Mouse (Mus musculus) MEL (cell line): ENCODE results near the gene Slc17a7. TPM values are rescaled to one million over a fixed set of nuclear protein-coding genes. Genes with fewer than 3 reads are reported as not detected.

ENCODE experiments used
- DNase-seq: peaks from one replicate; pipeline ENCODE4 v3.0.0; 2011; ENCODE audit warnings: low read depth, low spot score
- H3K27ac ChIP-seq: 2 replicates; pipeline ENCODE4 v1.5.1; 2012; ENCODE audit warnings: low read depth, mild to moderate bottlenecking, control low read depth, low read length, moderate library complexity; ENCODE audit not compliant: control insufficient read depth
- H3K27me3 ChIP-seq, 2 experiments: fragments of 150-350 bp in 1 of 2; sonication (generic) in 1 of 2; 2 replicates each; pipeline ENCODE4 v1.6.1; 2012; ENCODE audit warnings: low read length in 2 of 2, mild to moderate bottlenecking in 2 of 2, improper control_type of control experiment in 1 of 2, moderate library complexity in 1 of 2; ENCODE audit not compliant: insufficient read depth in 2 of 2, control insufficient read depth in 1 of 2
- H3K36me3 ChIP-seq, 2 experiments: 2 replicates each; pipeline ENCODE4 v1.6.1; 2012 to 2014; ENCODE audit warnings: low read length in 2 of 2, improper control_type of control experiment in 1 of 2, inconsistent platforms in 1 of 2, mild to moderate bottlenecking in 1 of 2; ENCODE audit not compliant: insufficient read depth in 2 of 2, control insufficient read depth in 1 of 2
- H3K4me1 ChIP-seq, 2 experiments: fragments of 150-350 bp in 1 of 2; sonication (generic) in 1 of 2; 2 replicates each; pipeline ENCODE4 v1.6.1; 2012; ENCODE audit warnings: low read length in 2 of 2, improper control_type of control experiment in 1 of 2, mild to moderate bottlenecking in 1 of 2; ENCODE audit not compliant: insufficient read depth in 2 of 2, control insufficient read depth in 1 of 2
- H3K4me3 ChIP-seq, 2 experiments: fragments of 150-350 bp in 1 of 2; sonication (generic) in 1 of 2; 2 replicates each; pipeline ENCODE4 v1.5.1; 2012; ENCODE audit warnings: low read depth in 2 of 2, low read length in 2 of 2, mild to moderate bottlenecking in 2 of 2, moderate library complexity in 2 of 2, control low read depth in 1 of 2, improper control_type of control experiment in 1 of 2; ENCODE audit not compliant: control insufficient read depth in 1 of 2, insufficient read depth in 1 of 2
- H3K79me2 ChIP-seq: 2 replicates; pipeline ENCODE4 v1.6.1; 2012; ENCODE audit warnings: mild to moderate bottlenecking, low read length, moderate library complexity; ENCODE audit not compliant: control insufficient read depth, poor library complexity, insufficient read depth
- H3K9ac ChIP-seq: 2 replicates; pipeline ENCODE4 v1.6.1; 2012; ENCODE audit warnings: low read depth, mild to moderate bottlenecking, control low read depth, low read length, moderate library complexity; ENCODE audit not compliant: control insufficient read depth, poor library complexity, severe bottlenecking
- H3K9me3 ChIP-seq: fragments of 150-350 bp; sonication (generic); replicated peaks from 2 replicates; pipeline ENCODE4 v1.6.1; 2012; ENCODE audit warnings: mild to moderate bottlenecking, low read length, improper control_type of control experiment, moderate library complexity; ENCODE audit not compliant: insufficient read depth
- CHD2 ChIP-seq: IDR thresholded peaks from 2 replicates; pipeline ENCODE4 v1.6.1; 2011; ENCODE audit warnings: low read length, improper control_type of control experiment
- ELF1 ChIP-seq: IDR thresholded peaks from 2 replicates; pipeline ENCODE4 v1.6.1; 2014; ENCODE audit warnings: low read depth, mild to moderate bottlenecking, inconsistent platforms, low read length, improper control_type of control experiment, moderate library complexity
- EP300 ChIP-seq, 2 experiments: IDR thresholded peaks; 2 replicates each; pipeline ENCODE4 v1.6.1; 2011; ENCODE audit warnings: improper control_type of control experiment in 2 of 2, low read length in 2 of 2, low read depth in 1 of 2, mild to moderate bottlenecking in 1 of 2
- ETS1 ChIP-seq: IDR thresholded peaks from 2 replicates; pipeline ENCODE4 v1.6.1; 2012; ENCODE audit warnings: low read depth, mild to moderate bottlenecking, inconsistent platforms, low read length, improper control_type of control experiment, moderate library complexity
- GATA1 ChIP-seq: IDR thresholded peaks from 2 replicates; pipeline ENCODE4 v1.6.1; 2011; ENCODE audit warnings: low read depth, low read length, improper control_type of control experiment
- JUND ChIP-seq: IDR thresholded peaks from 2 replicates; pipeline ENCODE4 v1.6.1; 2011; ENCODE audit warnings: low read depth, mild to moderate bottlenecking, improper control_type of control experiment, low read length
- KAT2A ChIP-seq: conservative IDR thresholded peaks from 2 replicates; pipeline ENCODE4 v1.6.1; 2012; ENCODE audit warnings: low read depth, low read length, improper control_type of control experiment, inconsistent platforms
- MAX ChIP-seq: IDR thresholded peaks from 2 replicates; pipeline ENCODE4 v1.6.1; 2011; ENCODE audit warnings: low read length, improper control_type of control experiment
- MAZ ChIP-seq: IDR thresholded peaks from 2 replicates; pipeline ENCODE4 v1.6.1; 2012; ENCODE audit warnings: low read depth, mild to moderate bottlenecking, inconsistent platforms, low read length, improper control_type of control experiment
- MEF2A ChIP-seq: IDR thresholded peaks from 2 replicates; pipeline ENCODE4 v1.6.1; 2014; ENCODE audit warnings: low read depth, mild to moderate bottlenecking, inconsistent platforms, low read length, improper control_type of control experiment; ENCODE audit not compliant: poor library complexity, insufficient replicate concordance, severe bottlenecking; ENCODE audit errors: extremely low read depth
- MXI1 ChIP-seq: IDR thresholded peaks from 2 replicates; pipeline ENCODE4 v1.6.1; 2011; ENCODE audit warnings: mild to moderate bottlenecking, low read depth, low read length, improper control_type of control experiment
- MYB ChIP-seq: IDR thresholded peaks from 2 replicates; pipeline ENCODE4 v1.6.1; 2011; ENCODE audit warnings: mild to moderate bottlenecking, low read depth, low read length, improper control_type of control experiment
- NRF1 ChIP-seq: IDR thresholded peaks from 2 replicates; pipeline ENCODE4 v1.6.1; 2014; ENCODE audit warnings: low read depth, mild to moderate bottlenecking, inconsistent platforms, low read length, improper control_type of control experiment, moderate library complexity; ENCODE audit not compliant: poor library complexity, insufficient read depth, severe bottlenecking
- RAD21 ChIP-seq: IDR thresholded peaks from 2 replicates; pipeline ENCODE4 v1.6.1; 2011; ENCODE audit warnings: mild to moderate bottlenecking, low read depth, low read length, improper control_type of control experiment
- SIN3A ChIP-seq: IDR thresholded peaks from 2 replicates; pipeline ENCODE4 v1.6.1; 2012; ENCODE audit warnings: low read length, improper control_type of control experiment, inconsistent platforms
- SMC3 ChIP-seq: IDR thresholded peaks from 2 replicates; pipeline ENCODE4 v1.6.1; 2011; ENCODE audit warnings: low read depth, low read length, improper control_type of control experiment
- TCF12 ChIP-seq: IDR thresholded peaks from 2 replicates; pipeline ENCODE4 v1.6.1; 2014; ENCODE audit warnings: low read depth, mild to moderate bottlenecking, inconsistent platforms, low read length, improper control_type of control experiment, moderate library complexity
- UBTF ChIP-seq: IDR thresholded peaks from 2 replicates; pipeline ENCODE4 v1.6.1; 2012; ENCODE audit warnings: low read depth, mild to moderate bottlenecking, inconsistent platforms, low read length, improper control_type of control experiment, moderate library complexity, borderline replicate concordance; ENCODE audit not compliant: insufficient read depth
- ZC3H11A ChIP-seq: IDR thresholded peaks from 2 replicates; pipeline ENCODE4 v1.6.1; 2012; ENCODE audit warnings: low read depth, mild to moderate bottlenecking, inconsistent platforms, low read length, improper control_type of control experiment
- polyA plus RNA-seq, 2 experiments: library from polyadenylated mRNA; stranded (reverse) in 1 of 2; unstranded in 1 of 2; fragments of >175 nt in 1 of 2; fragments of >200 nt in 1 of 2; gene quantifications; 2 replicates each; pipeline versions ENCODE4 v1.2.1 to v1.2.4; 2012; ENCODE audit warnings: low replicate concordance in 2 of 2, low read depth in 1 of 2; ENCODE audit not compliant: insufficient read length in 2 of 2, insufficient read depth in 1 of 2, missing spikeins in 1 of 2
- total RNA-seq: library from RNA; depleted of rRNA; stranded (reverse); fragments of 300-350 nt; gene quantifications from 2 replicates; pipeline ENCODE4 v1.2.3, GENCODE M21; 2012; rRNA removed

Gene Slc17a7
- total and polyA plus RNA-seq, 3 experiments = 0.23 to 1.0 TPM; not detected in 1

DNA sequence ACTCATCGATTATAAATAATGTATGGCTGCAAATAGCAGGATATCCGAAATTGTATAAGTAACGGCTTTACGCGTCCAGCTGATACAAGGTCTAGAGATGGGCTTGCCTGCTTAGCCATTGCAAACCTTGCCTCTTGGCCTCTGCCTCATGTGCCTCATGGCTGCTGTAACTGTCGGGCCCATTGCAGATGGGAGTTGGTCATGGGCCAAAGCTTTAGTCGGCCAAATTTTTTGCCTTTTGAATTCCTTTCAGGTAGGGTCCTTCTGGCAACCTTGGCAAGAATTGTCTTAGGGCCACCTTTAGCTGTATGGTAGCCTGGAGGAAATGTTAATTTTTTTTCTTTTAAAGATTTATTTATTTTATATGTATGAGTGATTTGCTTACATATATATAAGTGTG is 61.1 kb downstream of the Slc17a7 start:
- TF ChIP-seq RAD21 (no peak), MAX (no peak), GATA1 (no peak), MAZ (no peak), ETS1 (no peak), SIN3A (no peak), ELF1 (no peak), UBTF (no peak), ZC3H11A (no peak), MYB (no peak), NRF1 (no peak), KAT2A (no peak), MXI1 (no peak), MEF2A (no peak), JUND (no peak), EP300 (IDR thresholded peaks at IDR 0.05; ENCODE audit: low read depth in 1 of 2, low read length in 2 of 2) (no peak), TCF12 (no peak), SMC3 (no peak), CHD2 (no peak)
- peaks cover 0 to 2% of the 10 kb centered on the region in 2 experiments; a peak in 1 of 4 replicates for H3K4me1 ChIP-seq

More for the DNA sequence above, 61.1 kb downstream of the Slc17a7 start:
- H3K9ac ChIP-seq = no peak overlapping the region
- no peaks in the 10 kb centered on the region for H3K9me3 ChIP-seq
- H3K79me2 ChIP-seq = no peaks in the 10 kb centered on the region
- no peak overlapping the region for H3K27ac ChIP-seq
- no peaks in the 10 kb centered on the region for H3K36me3 ChIP-seq
- H3K27me3 ChIP-seq = peaks cover 4 to 5% of the 10 kb centered on the region in 2 experiments
- no peak for DNase-seq
- H3K4me3 ChIP-seq = no peak overlapping the region

Other genes with a start within 250 kb of the Slc17a7 start
Only the 30 nearest of the 34 such genes appear.
- 0.10 TPM in 1 of 2 replicates, not detected in the other for gene Tsks, start 220.7 kb upstream of the Slc17a7 start, total RNA-seq
- under 1 TPM in 1 of 2 experiments, not detected in 1; 0.08 TPM for gene Tsks, start 220.7 kb upstream of the Slc17a7 start, polyA plus RNA-seq
- gene Cpt1c, start 189.1 kb upstream of the Slc17a7 start, total RNA-seq = 0.20 and 0.35 TPM in 2 replicates
- gene Cpt1c, start 189.1 kb upstream of the Slc17a7 start, polyA plus RNA-seq = under 1 TPM in 1 of 2 experiments, not detected in 1; 0.81 TPM
- gene Prmt1, start 177.4 kb upstream of the Slc17a7 start, total RNA-seq = 317 and 339 TPM in 2 replicates
- 100 to 1,000 TPM; 254 to 715 TPM for gene Prmt1, start 177.4 kb upstream of the Slc17a7 start, polyA plus RNA-seq
- 78.6 and 83.4 TPM in 2 replicates for gene Irf3, start 166.3 kb upstream of the Slc17a7 start, total RNA-seq
- gene Irf3, start 166.3 kb upstream of the Slc17a7 start, polyA plus RNA-seq = 10 to 100 TPM in 1 of 2 experiments, not detected in 1; 82.1 TPM
- 13.4 and 16.6 TPM in 2 replicates for gene Bcl2l12, start 165.2 kb upstream of the Slc17a7 start, total RNA-seq
- 10 to 100 TPM in 1 of 2 experiments, not detected in 1; 24.6 TPM for gene Bcl2l12, start 165.2 kb upstream of the Slc17a7 start, polyA plus RNA-seq
- 17.7 and 18.3 TPM in 2 replicates for gene Scaf1, start 147.6 kb upstream of the Slc17a7 start, total RNA-seq
- 10 to 100 TPM; 34.4 to 81.5 TPM for gene Scaf1, start 147.6 kb upstream of the Slc17a7 start, polyA plus RNA-seq
- 4.2 and 5.0 TPM in 2 replicates for gene Rras, start 146.0 kb upstream of the Slc17a7 start, total RNA-seq
- gene Rras, start 146.0 kb upstream of the Slc17a7 start, polyA plus RNA-seq = 10 to 100 TPM in 1 of 2 experiments, not detected in 1; 24.1 TPM
- gene Prr12, start 111.1 kb upstream of the Slc17a7 start, total RNA-seq = 3.3 and 3.5 TPM in 2 replicates
- gene Prr12, start 111.1 kb upstream of the Slc17a7 start, polyA plus RNA-seq = 10 to 100 TPM in 1 of 2 experiments, not detected in 1; 32.1 TPM
- 49.9 and 50.7 TPM in 2 replicates for gene Nosip, start 101.5 kb upstream of the Slc17a7 start, total RNA-seq
- gene Nosip, start 101.5 kb upstream of the Slc17a7 start, polyA plus RNA-seq = 10 to 100 TPM in 1 of 2 experiments, not detected in 1; 78.9 TPM
- 7.5 and 7.7 TPM in 2 replicates for gene Prrg2, start 101.3 kb upstream of the Slc17a7 start, total RNA-seq
- 10 to 100 TPM in 1 of 2 experiments, not detected in 1; 16.9 TPM for gene Prrg2, start 101.3 kb upstream of the Slc17a7 start, polyA plus RNA-seq
- gene Rcn3, start 71.7 kb upstream of the Slc17a7 start, total RNA-seq = 16.0 and 29.3 TPM in 2 replicates
- gene Rcn3, start 71.7 kb upstream of the Slc17a7 start, polyA plus RNA-seq = 10 to 100 TPM in 1 of 2 experiments, not detected in 1; 43.0 TPM
- gene Fcgrt, start 60.1 kb upstream of the Slc17a7 start, total RNA-seq = 0.26 and 0.27 TPM in 2 replicates
- 1 to 10 TPM in 1 of 2 experiments, not detected in 1; 1.7 TPM for gene Fcgrt, start 60.1 kb upstream of the Slc17a7 start, polyA plus RNA-seq
- 2,482 and 2,708 TPM in 2 replicates for gene Rps11, start 39.5 kb upstream of the Slc17a7 start, total RNA-seq
- 1,000 to 10,000 TPM; 3,189 to 5,434 TPM for gene Rps11, start 39.5 kb upstream of the Slc17a7 start, polyA plus RNA-seq
- gene Rpl13a, start 35.2 kb upstream of the Slc17a7 start, total RNA-seq = 2,773 and 3,160 TPM in 2 replicates
- 1,000 to 10,000 TPM; 2,091 to 3,727 TPM for gene Rpl13a, start 35.2 kb upstream of the Slc17a7 start, polyA plus RNA-seq
- 0.69 and 3.9 TPM in 2 replicates for gene Gm45713, start 27.7 kb upstream of the Slc17a7 start, total RNA-seq
- not detected for gene Gm45713, start 27.7 kb upstream of the Slc17a7 start, polyA plus RNA-seq
- 9.5 and 13.0 TPM in 2 replicates for gene Flt3l, start 27.5 kb upstream of the Slc17a7 start, total RNA-seq
- 10 to 100 TPM in 1 of 2 experiments, not detected in 1; 35.4 TPM for gene Flt3l, start 27.5 kb upstream of the Slc17a7 start, polyA plus RNA-seq
- gene Pih1d1, start 9.6 kb upstream of the Slc17a7 start, total RNA-seq = 119 and 141 TPM in 2 replicates
- gene Pih1d1, start 9.6 kb upstream of the Slc17a7 start, polyA plus RNA-seq = 100 to 1,000 TPM in 1 of 2 experiments, not detected in 1; 148 TPM
- gene Aldh16a1, start 9.4 kb upstream of the Slc17a7 start, total RNA-seq = 33.9 and 34.0 TPM in 2 replicates
- 10 to 100 TPM in 1 of 2 experiments, not detected in 1; 61.6 TPM for gene Aldh16a1, start 9.4 kb upstream of the Slc17a7 start, polyA plus RNA-seq
- gene Gfy, start 15.6 kb downstream of the Slc17a7 start, total RNA-seq = not detected in 2 replicates
- not detected for gene Gfy, start 15.6 kb downstream of the Slc17a7 start, polyA plus RNA-seq
- not detected in 2 replicates for gene Pth2, start 17.0 kb downstream of the Slc17a7 start, total RNA-seq
- not detected for gene Pth2, start 17.0 kb downstream of the Slc17a7 start, polyA plus RNA-seq
- gene Ccdc155, start 40.9 kb downstream of the Slc17a7 start, total RNA-seq = 0.16 and 0.27 TPM in 2 replicates
- under 1 TPM in 1 of 2 experiments, not detected in 1; 0.38 TPM for gene Ccdc155, start 40.9 kb downstream of the Slc17a7 start, polyA plus RNA-seq
- 8.5 and 9.2 TPM in 2 replicates for gene Dkkl1, start 48.2 kb downstream of the Slc17a7 start, total RNA-seq
- gene Dkkl1, start 48.2 kb downstream of the Slc17a7 start, polyA plus RNA-seq = 10 to 100 TPM in 1 of 2 experiments, not detected in 1; 32.0 TPM
- 0.19 TPM in 1 of 2 replicates, not detected in the other for gene Tead2, start 51.8 kb downstream of the Slc17a7 start, total RNA-seq
- under 1 TPM in 1 of 2 experiments, not detected in 1; 0.38 TPM for gene Tead2, start 51.8 kb downstream of the Slc17a7 start, polyA plus RNA-seq
- 17.2 and 22.4 TPM in 2 replicates for gene Cd37, start 75.2 kb downstream of the Slc17a7 start, total RNA-seq
- 100 to 1,000 TPM in 1 of 2 experiments, not detected in 1; 111 TPM for gene Cd37, start 75.2 kb downstream of the Slc17a7 start, polyA plus RNA-seq
- gene Slc6a16, start 77.1 kb downstream of the Slc17a7 start, total RNA-seq = not detected in 2 replicates
- gene Slc6a16, start 77.1 kb downstream of the Slc17a7 start, polyA plus RNA-seq = not detected
- not detected in 2 replicates for gene Slc6a21, start 113.6 kb downstream of the Slc17a7 start, total RNA-seq
- not detected for gene Slc6a21, start 113.6 kb downstream of the Slc17a7 start, polyA plus RNA-seq
- gene Trpm4, start 169.8 kb downstream of the Slc17a7 start, total RNA-seq = 4.5 and 4.8 TPM in 2 replicates
- 1 to 10 TPM in 1 of 2 experiments, not detected in 1; 6.9 TPM for gene Trpm4, start 169.8 kb downstream of the Slc17a7 start, polyA plus RNA-seq
- gene Hrc, start 171.3 kb downstream of the Slc17a7 start, total RNA-seq = not detected in 2 replicates
- gene Hrc, start 171.3 kb downstream of the Slc17a7 start, polyA plus RNA-seq = under 1 TPM in 1 of 2 experiments, not detected in 1; 0.22 TPM
- gene Ppfia3, start 203.1 kb downstream of the Slc17a7 start, total RNA-seq = 3.0 and 3.4 TPM in 2 replicates
- 1 to 10 TPM in 1 of 2 experiments, not detected in 1; 5.9 TPM for gene Ppfia3, start 203.1 kb downstream of the Slc17a7 start, polyA plus RNA-seq
- 1.3 and 1.4 TPM in 2 replicates for gene Lin7b, start 206.6 kb downstream of the Slc17a7 start, total RNA-seq
- 1 to 10 TPM in 1 of 2 experiments, not detected in 1; 3.8 TPM for gene Lin7b, start 206.6 kb downstream of the Slc17a7 start, polyA plus RNA-seq